Mouse (Mus musculus) 416B (cell line): Measurements from ENCODE around the gene Edem1.

Source experiments
- DNase-seq: peaks from one replicate; pipeline ENCODE4 v3.0.0; 2011; ENCODE audit warnings: low read depth

Edem1 gene

GRCm38 (mm10) chr6:108875344-108875743 is 46.9 kb downstream of the Edem1 start:
- peak; percentile 69 for DNase-seq

GRCm38 (mm10) chr6:108876052-108876451 is 47.6 kb downstream of the Edem1 start:
- DNase-seq, result peak; percentile 75

DNA sequence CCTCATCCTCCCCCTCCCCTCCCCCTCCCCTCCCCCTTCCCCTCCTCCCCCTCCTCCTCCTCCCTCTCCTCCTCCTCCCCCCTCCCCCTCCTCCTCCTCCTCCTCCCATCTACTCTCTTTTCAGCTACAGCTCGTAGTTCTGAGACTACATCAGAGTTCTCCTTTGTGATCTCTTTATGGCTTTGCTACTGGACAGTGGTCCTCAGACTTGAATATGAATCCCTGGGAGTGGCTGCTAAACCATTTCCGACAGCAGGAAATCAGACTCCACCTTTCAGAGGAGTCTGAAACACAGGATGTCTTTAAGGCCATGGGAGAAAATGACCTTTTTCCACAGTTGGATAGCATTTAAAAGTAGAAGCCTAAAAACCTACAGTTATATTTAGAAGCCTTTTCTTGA is 48.0 kb downstream of the Edem1 start:
- no peak for DNase-seq

GRCm38 (mm10) chr6:108880368-108881013 is 52.0 kb downstream of the Edem1 start:
- peak; percentile 34 for DNase-seq

DNA sequence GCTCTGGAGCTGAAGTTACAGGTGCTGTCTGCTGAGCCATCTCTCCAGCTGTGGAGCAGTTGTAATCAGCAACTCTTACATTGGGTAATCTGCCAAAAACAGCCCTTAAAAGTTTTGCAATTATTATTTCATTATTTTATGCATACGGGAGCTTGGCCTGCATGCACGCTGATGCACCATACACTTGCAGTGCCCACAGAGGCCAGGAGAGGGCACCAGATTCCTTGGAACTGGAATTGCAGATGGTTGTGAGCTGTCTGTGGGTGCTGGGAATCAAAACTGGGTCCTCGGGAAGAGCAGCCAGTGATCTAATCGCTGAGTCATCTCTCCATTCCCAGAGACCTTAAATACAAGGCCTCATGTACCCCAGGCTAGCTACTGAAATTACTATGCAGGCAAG is 52.6 kb downstream of the Edem1 start:
- DNase-seq, result no peak

- DNase-seq, result no peak
Measured at GRCm38 (mm10) chr6:108883826-108884225, 55.4 kb downstream of the Edem1 start.

GRCm38 (mm10) chr6:108884603-108885002 is 56.2 kb downstream of the Edem1 start:
- DNase-seq, result no peak

GRCm38 (mm10) chr6:108886346-108886745 is 57.9 kb downstream of the Edem1 start:
- no peak for DNase-seq

GRCm38 (mm10) chr6:108892589-108892988 is 64.1 kb downstream of the Edem1 start:
- no peak for DNase-seq

GRCm38 (mm10) chr6:108895129-108895528 is 66.7 kb downstream of the Edem1 start:
- DNase-seq, result peak; percentile 91

GRCm38 (mm10) chr6:108895976-108896375 is 67.5 kb downstream of the Edem1 start:
- DNase-seq, result no peak

DNA sequence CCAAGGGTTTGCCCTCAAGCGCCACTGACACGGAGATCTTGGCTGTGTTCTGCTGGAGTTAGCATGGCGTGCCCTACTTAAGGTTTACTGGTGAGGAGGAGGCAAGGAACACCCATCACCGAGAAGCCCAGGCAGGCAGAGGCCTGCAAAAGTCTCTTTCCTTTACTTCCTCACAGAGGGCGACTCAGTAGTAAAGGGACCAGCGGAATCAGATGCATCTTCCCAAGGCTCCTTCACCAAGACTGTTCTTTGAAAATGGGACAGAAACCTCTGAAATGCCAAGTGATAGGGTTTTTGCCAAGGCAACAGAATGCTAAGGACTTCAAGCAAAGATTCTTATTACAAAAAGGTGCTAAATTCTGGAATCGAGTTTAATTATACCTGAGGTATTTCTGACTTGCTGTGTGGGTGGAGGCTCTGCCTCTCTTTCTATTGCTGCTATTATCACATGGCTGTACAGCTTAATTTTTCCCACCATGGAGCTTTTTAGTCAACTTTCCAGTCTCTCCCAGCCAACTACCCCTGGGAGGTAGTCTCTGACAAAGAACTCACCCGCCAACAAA is 68.2 kb downstream of the Edem1 start:
- no peak for DNase-seq

GRCm38 (mm10) chr6:108899231-108899630 is 70.8 kb downstream of the Edem1 start:
- DNase-seq, result peak; percentile 69

DNA sequence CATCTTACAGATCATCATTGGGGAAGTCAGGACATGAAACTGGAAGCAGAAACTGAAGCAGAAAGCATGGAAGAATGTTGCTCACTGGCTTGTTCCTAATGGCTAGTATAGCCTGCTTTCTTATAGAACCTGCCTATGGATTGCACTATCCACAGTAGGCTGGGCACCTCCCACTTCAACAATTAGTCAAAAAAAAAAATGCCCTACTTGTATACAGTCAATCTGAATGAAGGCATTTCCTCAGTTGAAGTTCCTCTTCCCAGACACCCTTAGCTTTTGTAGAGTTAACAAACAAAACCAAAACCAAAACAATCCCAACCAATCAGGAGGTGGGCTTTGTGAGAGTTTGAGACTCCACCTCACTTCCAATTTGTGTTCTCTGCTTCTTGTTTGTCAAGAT is 73.7 kb downstream of the Edem1 start:
- DNase-seq, result no peak

DNA sequence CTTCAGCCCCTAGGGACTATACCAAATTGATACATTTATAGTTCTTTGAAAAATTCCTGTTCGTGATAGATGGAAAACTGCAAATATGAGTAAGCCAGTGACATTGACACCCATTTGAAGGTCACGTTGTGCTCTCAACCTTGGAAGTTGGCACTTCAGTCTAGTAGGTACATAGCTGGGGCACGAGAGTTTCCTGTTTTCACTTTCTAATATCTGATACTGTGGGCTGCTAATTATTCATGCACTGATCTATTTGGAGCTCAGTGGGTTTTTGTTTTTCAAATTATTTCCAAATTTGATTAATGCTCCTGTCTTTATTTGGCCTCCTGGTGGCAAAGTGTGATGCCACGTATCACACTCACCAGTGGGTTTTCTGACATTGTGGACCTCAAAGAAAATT is 74.8 kb downstream of the Edem1 start:
- no peak for DNase-seq

- DNase-seq, result peak; percentile 81
Measured at GRCm38 (mm10) chr6:108906539-108906938, 78.1 kb downstream of the Edem1 start.
